Mouse (Mus musculus) C2C12 (cell line): ENCODE results near the gene Nme7. TPM values are rescaled to one million over a fixed set of nuclear protein-coding genes. Genes with fewer than 3 reads are reported as not detected.

Experiments
- H3K27me3 ChIP-seq: one replicate; pipeline ENCODE4 v1.6.1; 2011; ENCODE audit not compliant: control insufficient read depth, insufficient read depth, insufficient read length
- H3K36me3 ChIP-seq: one replicate; pipeline ENCODE4 v1.6.1; 2011; ENCODE audit not compliant: control insufficient read depth, insufficient read depth
- H3K4me3 ChIP-seq: one replicate; pipeline ENCODE4 v1.5.1; 2011; ENCODE audit warnings: mild to moderate bottlenecking, control low read depth; ENCODE audit not compliant: poor library complexity, insufficient read depth, severe bottlenecking
- H3K79me2 ChIP-seq: one replicate; pipeline ENCODE4 v1.6.1; 2011; ENCODE audit not compliant: control insufficient read depth, insufficient read depth
- H3K79me3 ChIP-seq: one replicate; pipeline ENCODE4 v1.6.1; 2011; ENCODE audit warnings: low read depth, control low read depth
- H3ac ChIP-seq: one replicate; pipeline ENCODE3; 2011; ENCODE audit warnings: low read depth; ENCODE audit not compliant: control insufficient read depth, insufficient read length
- CEBPB ChIP-seq: IDR thresholded peaks from one replicate; pipeline ENCODE4 v1.6.1; 2011; ENCODE audit warnings: low read depth, mild to moderate bottlenecking, control low read depth, moderate library complexity
- CTCF ChIP-seq: IDR thresholded peaks from one replicate; pipeline ENCODE4 v1.5.1; 2011; ENCODE audit not compliant: control insufficient read depth, insufficient read depth, insufficient read length
- FOSL1 ChIP-seq: IDR thresholded peaks from one replicate; pipeline ENCODE4 v1.8.0; 2011; ENCODE audit warnings: mild to moderate bottlenecking, low read length; ENCODE audit not compliant: poor library complexity, insufficient read depth, severe bottlenecking
- MAX ChIP-seq: IDR thresholded peaks from one replicate; pipeline ENCODE4 v1.6.1; 2011; ENCODE audit warnings: mild to moderate bottlenecking, control low read depth
- MYOD1 ChIP-seq: IDR thresholded peaks from one replicate; pipeline ENCODE4 v1.6.1; 2011; ENCODE audit warnings: low read depth; ENCODE audit not compliant: control insufficient read depth, insufficient read length
- MYOG ChIP-seq: IDR thresholded peaks from one replicate; pipeline ENCODE4 v1.6.1; 2011; ENCODE audit not compliant: control insufficient read depth, insufficient read length; ENCODE audit errors: extremely low read depth
- USF1 ChIP-seq: IDR thresholded peaks from one replicate; pipeline ENCODE4 v1.6.1; 2011; ENCODE audit warnings: low read depth, mild to moderate bottlenecking, control low read depth, moderate library complexity
- polyA plus RNA-seq: library from polyadenylated mRNA; unstranded; fragments of >200 nt; fragmentation: generic; extraction: Trizol; gene quantifications from one replicate; pipeline ENCODE4 v1.2.1, GENCODE M21; 2012; ENCODE audit warnings: missing spikeins

Nme7 gene
- polyA plus RNA-seq, 1 experiment: 19.0 TPM

GRCm38 (mm10) chr1:164481645-164482354 is 177.9 kb downstream of the Nme7 start:
- Histone ChIP-seq H3K79me3 (no peaks in the 10 kb centered on the region), H3K4me3 (no peak overlapping the region), H3K79me2 (no peaks in the 10 kb centered on the region), H3K27me3 (no peaks in the 10 kb centered on the region), H3K36me3 (no peaks in the 10 kb centered on the region), H3ac (no peak overlapping the region)
- TF ChIP-seq USF1 (no peak), MAX (peak; percentile 59)

- H3K79me3 ChIP-seq: no peaks in the 10 kb centered on the region
- H3K4me3 ChIP-seq: no peak overlapping the region
These were observed 178.9 kb downstream of the Nme7 start for GRCm38 (mm10) chr1:164482833-164483232.

GRCm38 (mm10) chr1:164483728-164484127 is 179.8 kb downstream of the Nme7 start:
- Histone ChIP-seq H3K79me3 (no peaks in the 10 kb centered on the region), H3K27me3 (no peaks in the 10 kb centered on the region), H3K4me3 (no peak overlapping the region), H3ac (no peak overlapping the region), H3K79me2 (no peaks in the 10 kb centered on the region), H3K36me3 (no peaks in the 10 kb centered on the region)
- TF ChIP-seq MAX (no peak), FOSL1 (no peak), CTCF (no peak), CEBPB (no peak), MYOG (no peak), MYOD1 (no peak), USF1 (no peak)

More at GRCm38 (mm10) chr1:164482833-164483232, 178.9 kb downstream of the Nme7 start:
- Histone ChIP-seq H3K79me2 (no peaks in the 10 kb centered on the region), H3K36me3 (no peaks in the 10 kb centered on the region), H3K27me3 (no peaks in the 10 kb centered on the region), H3ac (no peak overlapping the region)
- TF ChIP-seq MAX (no peak), USF1 (no peak), CEBPB (no peak), MYOD1 (no peak)

Other genes with a start within 250 kb of the Nme7 start
- gene Sell, start 242.1 kb upstream of the Nme7 start, polyA plus RNA-seq: 0.02 TPM
- gene Selp, start 188.9 kb upstream of the Nme7 start, polyA plus RNA-seq: 24.1 TPM
- gene F5, start 152.3 kb upstream of the Nme7 start, polyA plus RNA-seq: 0.01 TPM
- gene Slc19a2, start 55.1 kb upstream of the Nme7 start, polyA plus RNA-seq: 10.1 TPM
- gene Ccdc181, start 28.5 kb upstream of the Nme7 start, polyA plus RNA-seq: 1.7 TPM
- gene Blzf1, start 3.4 kb downstream of the Nme7 start, polyA plus RNA-seq: 5.0 TPM
- 13.6 TPM for gene Atp1b1, start 154.2 kb downstream of the Nme7 start, polyA plus RNA-seq